19 mouse cellular contexts compared by ENCODE assay signal in genomic region chr7:66076411-66076810, GRCm38 (mm10). TPM values are rescaled to one million over a fixed set of nuclear protein-coding genes. Genes with fewer than 3 reads are reported as not detected.
DNase-seq lines count a peak whose midpoint lies in the region; ATAC-seq and TF ChIP-seq lines count a peak whose summit lies in the region.
"Had no signal": no experiment of that assay in that cellular context is flagged by ENCODE, and none has a peak within 500 bp of the region (broad histone marks: within the 10 kb centered on the region; RNA-seq: fewer than 3 reads in every experiment).

No protein-coding gene starts in this region.

- intact Hi-C loops in left cerebral cortex, postnatal 4 days (cut with DNase I): no loop called here

- H3K9ac ChIP-seq in forebrain, postnatal 0 days: no peak overlapping the region
- H3K9ac ChIP-seq: liver, embryonic 13.5 days; midbrain, embryonic 12.5 days had no signal

- no peaks in the 10 kb centered on the region for H3K27me3 ChIP-seq in forebrain, postnatal 0 days (ENCODE audit: insufficient read depth, low read length)
- H3K27me3 ChIP-seq: liver, embryonic 13.5 days; midbrain, embryonic 12.5 days had no signal

- 58% methylated on average over 2 of the region's 2 CpGs for WGBS in forebrain, postnatal 0 days

- H3K4me2 ChIP-seq in forebrain, postnatal 0 days (ENCODE audit: low read depth): no peak overlapping the region
- H3K4me2 ChIP-seq: liver, embryonic 13.5 days; midbrain, embryonic 12.5 days had no signal

- H3K27ac ChIP-seq in forebrain, postnatal 0 days (ENCODE audit: low read depth, low read length): no peak overlapping the region
- H3K27ac ChIP-seq: gastrocnemius, adult 2 months; liver, embryonic 13.5 days; midbrain, embryonic 12.5 days had no signal

- peaks cover 4% of the 10 kb centered on the region; the same call in 1 of the 2 replicates for H3K4me1 ChIP-seq in forebrain, postnatal 0 days (ENCODE audit: insufficient read depth)

- no peaks in the 10 kb centered on the region for H3K9me3 ChIP-seq in forebrain, postnatal 0 days (ENCODE audit: low read length)
- H3K9me3 ChIP-seq: G1E; liver, embryonic 13.5 days; midbrain, embryonic 12.5 days had no signal

- no peak overlapping the region for H3K4me3 ChIP-seq in forebrain, postnatal 0 days (ENCODE audit: low read depth, low read length)
- H3K4me3 ChIP-seq: gastrocnemius, adult 2 months; liver, embryonic 13.5 days; midbrain, embryonic 12.5 days had no signal

- DNase-seq in cerebellum, postnatal 10 days: peak; percentile 46 to 61
- peak; percentile 9 for DNase-seq in left cerebral cortex, postnatal 4 days
- no peak for DNase-seq in left cerebral cortex, adult 8-10 months (ENCODE audit: low spot score in 2 of 2)
- DNase-seq in MN1 (ENCODE audit: low spot score): peak; percentile 48
- DNase-seq in forebrain, postnatal 0 days: peak; percentile 56
- no peak for DNase-seq in adrenal gland, postnatal 4 days (ENCODE audit: low spot score in 2 of 2)
- no peak for DNase-seq in thymus, postnatal 10 days (ENCODE audit: low spot score in 2 of 2)
- DNase-seq: embryo, embryonic 11 days; gastrocnemius, adult 2 months; liver, embryonic 13.5 days; right cerebral cortex, adult 18-20 months had no signal

- H3K36me3 ChIP-seq in forebrain, postnatal 0 days (ENCODE audit: insufficient read depth): peaks cover 43% of the 10 kb centered on the region

- no peak for ATAC-seq in cerebellum, adult (ENCODE audit: insufficient number of reproducible peaks, low FRiP score, low TSS enrichment)
- no peak for ATAC-seq in forebrain, postnatal 0 days
- ATAC-seq: intestine, postnatal 0 days had no signal

- TF ChIP-seq CTCF in forebrain, postnatal 0 days (IDR thresholded peaks at IDR 0.05; ENCODE audit: low read depth): no peak

RNA-seq across cellular contexts. Expression of gene Selenos, which starts 3.0 kb away (rescaled TPM):
- total RNA-seq in left cerebral cortex, postnatal 4 days (2021): 10 to 100 TPM; 41.2 to 41.9 TPM
- 10 to 100 TPM; 42.7 to 51.4 (median 46.5) TPM for total RNA-seq in left cerebral cortex, adult 8-10 months (2022)
- total RNA-seq in forebrain, postnatal 0 days (2014; rRNA removed): 49.7 and 52.2 TPM in 2 replicates
- 110 and 117 TPM in 2 replicates for polyA plus RNA-seq in forebrain, postnatal 0 days (2015; fragmentation: Nextera tagmentation; extraction: Ambion mirVana)
- 10 to 100 TPM; 78.5 to 82.0 TPM for total RNA-seq in adrenal gland, postnatal 4 days (2021)

RNA-seq across cellular contexts. Expression of gene Snrpa1, which starts 17.6 kb away (rescaled TPM):
- total RNA-seq in left cerebral cortex, postnatal 4 days (2021): 10 to 100 TPM; 52.3 to 58.9 TPM
- 10 to 100 TPM; 34.2 to 38.0 (median 35.9) TPM for total RNA-seq in left cerebral cortex, adult 8-10 months (2022)
- 45.6 and 55.8 TPM in 2 replicates for total RNA-seq in forebrain, postnatal 0 days (2014; rRNA removed)
- 135 TPM in 2 replicates for polyA plus RNA-seq in forebrain, postnatal 0 days (2015; fragmentation: Nextera tagmentation; extraction: Ambion mirVana)
- total RNA-seq in adrenal gland, postnatal 4 days (2021): 10 to 100 TPM; 51.4 to 54.5 TPM

RNA-seq across cellular contexts. Expression of gene Chsy1, which starts 32.9 kb away (rescaled TPM):
- total RNA-seq in left cerebral cortex, postnatal 4 days (2021): 10 to 100 TPM; 32.3 to 35.3 TPM
- total RNA-seq in left cerebral cortex, adult 8-10 months (2022): 10 to 100 TPM; 15.5 to 17.3 (median 16.6) TPM
- 39.8 and 49.9 TPM in 2 replicates for total RNA-seq in forebrain, postnatal 0 days (2014; rRNA removed)
- 8.7 TPM in 2 replicates for polyA plus RNA-seq in forebrain, postnatal 0 days (2015; fragmentation: Nextera tagmentation; extraction: Ambion mirVana)
- 10 to 100 TPM; 27.8 to 29.5 TPM for total RNA-seq in adrenal gland, postnatal 4 days (2021)

RNA-seq across cellular contexts. Expression of gene Gm45213, which starts 33.0 kb away (rescaled TPM):
- not detected for total RNA-seq in left cerebral cortex, postnatal 4 days (2021)
- total RNA-seq in left cerebral cortex, adult 8-10 months (2022): not detected
- not detected in 2 replicates for total RNA-seq in forebrain, postnatal 0 days (2014; rRNA removed)
- not detected in 2 replicates for polyA plus RNA-seq in forebrain, postnatal 0 days (2015; fragmentation: Nextera tagmentation; extraction: Ambion mirVana)
- total RNA-seq in adrenal gland, postnatal 4 days (2021): not detected
- total RNA-seq: G1E; gastrocnemius, adult 2 months; hematopoietic stem cell, adult 5-6 weeks; neutrophil, adult 5-6 weeks had no signal
- polyA plus RNA-seq: C2C12; G1E; intestine, postnatal 0 days; liver, embryonic 13.5 days; midbrain, embryonic 12.5 days; thymus, postnatal 0 days had no signal

Comparison
In these comparisons a context has a peak if more than half of its experiments do, and no peak if none do; other contexts are left out.
1. DNase-seq: peak in cerebellum, postnatal 10 days (2 of 2), left cerebral cortex, postnatal 4 days (single experiment), MN1 (single experiment) and forebrain, postnatal 0 days (single experiment); none in left cerebral cortex, adult 8-10 months (0 of 2), adrenal gland, postnatal 4 days (0 of 2) and thymus, postnatal 10 days (0 of 2).